Mouse (Mus musculus): ENCODE results near the gene Olfr619. TPM values are rescaled to one million over a fixed set of nuclear protein-coding genes. Genes with fewer than 3 reads are reported as not detected.

Gene Olfr619
- polyA plus RNA-seq (2012; rRNA removed), result not detected in 2 replicates

DNA sequence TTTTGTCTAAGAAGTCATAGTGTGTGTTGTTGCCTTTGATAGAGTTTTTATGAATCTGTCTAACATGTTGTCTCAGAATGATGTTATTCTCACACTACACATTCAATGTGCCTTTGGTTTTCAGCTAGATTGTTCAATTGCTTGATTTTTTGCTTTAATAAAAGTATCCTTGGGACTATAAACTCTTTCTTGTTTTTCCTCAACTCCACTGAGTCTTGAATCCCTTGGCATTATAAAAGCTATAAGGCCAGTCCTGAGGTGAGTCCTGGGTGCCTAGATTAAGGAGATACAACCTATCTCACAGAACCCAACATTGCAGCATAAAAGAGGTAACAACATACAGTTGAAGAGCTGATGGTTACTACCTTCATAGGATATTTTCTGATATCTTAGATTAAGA, at the start of gene Olfr619:
Gene Olfr619, plus strand, starts transcription at position 301 of the 400 bp plus-strand sequence.

DNA sequence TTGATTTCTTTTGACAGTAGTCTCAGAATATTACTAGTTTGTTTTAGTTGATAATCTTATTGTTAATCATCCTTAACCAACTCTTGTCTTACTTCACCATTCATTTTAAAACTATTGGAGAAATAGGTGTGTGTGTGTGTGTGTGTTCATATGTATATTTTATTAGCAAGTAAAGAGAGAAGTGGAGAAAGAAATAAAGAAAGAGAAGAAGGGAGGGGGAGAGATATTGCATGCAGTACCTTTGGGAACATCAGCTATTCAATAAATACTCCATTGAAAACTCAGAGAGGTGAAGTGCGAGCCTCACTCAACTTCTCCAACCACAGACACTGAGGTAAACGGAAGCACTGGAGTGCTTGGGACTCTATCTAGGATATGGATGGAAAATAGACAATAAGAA, 44.6 kb upstream of the Olfr619 start, which contains the start of gene Olfr615:
Gene Olfr615, plus strand, starts transcription at position 301 of the 400 bp plus-strand sequence.

DNA sequence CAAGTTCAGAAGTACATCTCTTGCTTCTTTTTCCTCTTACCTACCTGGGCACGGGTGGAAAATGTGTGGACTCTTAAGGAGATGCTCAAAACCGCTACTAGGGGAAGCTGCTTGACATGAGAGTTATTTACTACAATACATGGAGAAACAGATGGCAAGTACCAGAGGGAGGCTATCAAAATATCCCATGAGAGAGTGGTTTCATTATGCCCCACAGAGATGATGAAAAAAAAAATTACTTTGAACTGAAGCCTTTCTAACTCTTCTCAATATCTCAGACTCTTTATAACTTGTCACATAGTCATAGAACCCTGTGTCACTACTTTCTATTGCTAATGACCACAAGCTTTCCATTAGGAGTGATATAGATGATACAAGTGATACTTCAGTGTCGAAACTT, 31.3 kb upstream of the Olfr619 start, which contains the start of gene Olfr616:
Gene Olfr616, minus strand, starts transcription at position 101 of the 400 bp plus-strand sequence.

DNA sequence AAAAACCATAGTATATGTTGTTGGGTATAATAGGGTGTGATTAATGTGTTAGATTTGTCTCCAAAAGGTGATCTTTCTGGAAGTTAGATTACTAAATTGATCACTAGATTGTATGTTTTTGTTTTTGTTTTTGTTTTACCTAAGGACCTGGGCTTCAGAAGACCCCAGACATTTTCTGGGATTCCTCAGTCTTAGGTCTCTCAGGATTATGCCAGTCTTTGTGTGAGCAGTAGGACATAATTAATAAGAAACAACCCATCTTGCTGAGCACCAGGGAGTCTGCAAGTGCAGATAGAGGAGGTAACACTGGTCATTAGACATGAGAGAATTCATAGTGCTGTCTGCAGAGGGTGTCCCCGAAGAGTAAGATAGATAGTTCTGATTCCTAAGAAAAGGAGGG, 27.6 kb upstream of the Olfr619 start, which contains the start of gene Olfr617:
Gene Olfr617, plus strand, starts transcription at position 301 of the 400 bp plus-strand sequence.

DNA sequence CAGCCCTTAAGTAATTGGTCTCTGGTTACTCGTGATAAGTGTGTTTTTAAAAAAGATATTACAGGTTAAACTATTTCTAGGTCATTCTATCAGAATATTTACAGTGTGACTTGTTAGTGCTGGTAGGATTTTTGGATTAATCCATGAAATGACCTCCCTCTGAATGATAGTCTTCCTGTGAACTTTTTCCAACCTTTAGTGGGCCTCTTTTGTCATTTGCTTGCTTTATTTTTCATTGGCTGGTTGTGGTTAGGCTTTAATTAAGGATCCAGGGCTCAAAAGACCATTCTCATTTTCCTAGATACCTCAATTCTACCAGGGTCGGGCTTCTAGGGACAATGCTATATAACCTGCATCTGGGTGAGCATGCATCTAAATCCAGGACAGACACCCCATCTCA, 10.6 kb upstream of the Olfr619 start, which contains the start of gene Olfr618:
Gene Olfr618, plus strand, starts transcription at position 301 of the 400 bp plus-strand sequence.

DNA sequence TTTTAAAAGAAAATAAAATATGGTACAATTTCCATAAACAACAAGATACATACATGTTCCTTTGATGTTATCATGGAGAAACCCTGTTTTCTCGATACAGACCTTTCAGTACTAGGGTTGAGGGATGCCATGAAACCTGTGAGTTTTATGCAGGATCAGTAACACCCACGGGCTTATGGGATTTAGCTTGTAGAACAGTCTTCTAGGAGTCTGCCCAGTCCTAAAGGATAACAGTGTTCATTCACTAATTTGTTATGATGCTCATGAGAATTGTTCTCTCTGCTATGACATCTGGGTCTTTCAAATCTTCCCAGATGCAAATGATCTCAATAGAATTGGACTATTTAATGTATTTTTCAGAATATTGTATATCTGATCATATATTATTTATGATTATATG, 12.1 kb downstream of the Olfr619 start, which contains the start of gene Olfr620:
Gene Olfr620, minus strand, starts transcription at position 101 of the 400 bp plus-strand sequence.

DNA sequence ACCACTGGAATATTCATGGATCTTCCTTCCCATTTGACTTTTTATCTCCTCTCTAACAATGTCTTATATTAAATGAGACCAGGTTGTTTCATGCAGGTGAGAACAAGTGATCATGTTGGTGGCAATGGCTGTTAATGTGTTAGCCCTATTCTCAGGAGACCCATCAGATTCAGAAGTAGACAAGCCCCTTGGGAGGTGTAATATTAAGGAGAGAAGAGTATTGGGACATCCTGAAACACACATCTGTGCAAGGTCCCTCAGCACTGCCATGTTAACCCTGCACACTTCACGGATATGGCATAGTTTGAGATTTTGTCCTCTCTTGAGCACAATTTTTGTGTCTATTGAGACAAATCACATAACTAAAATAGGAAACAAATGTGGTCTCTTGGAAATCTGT, 42.2 kb downstream of the Olfr619 start, which contains the start of gene Olfr622:
Gene Olfr622, minus strand, starts transcription at position 101 of the 400 bp plus-strand sequence.

Other genes with a start within 250 kb of the Olfr619 start
- gene Olfr601, start 237.9 kb upstream of the Olfr619 start, polyA plus RNA-seq (2012; rRNA removed), result not detected in 2 replicates
- gene Olfr603, start 214.4 kb upstream of the Olfr619 start, polyA plus RNA-seq (2012; rRNA removed), result not detected in 2 replicates
- not detected in 2 replicates for gene Usp17lc, start 185.5 kb upstream of the Olfr619 start, polyA plus RNA-seq (2012; rRNA removed)
- gene Olfr605, start 155.1 kb upstream of the Olfr619 start, polyA plus RNA-seq (2012; rRNA removed), result not detected in 2 replicates
- gene Olfr606, start 151.5 kb upstream of the Olfr619 start, polyA plus RNA-seq (2012; rRNA removed), result not detected in 2 replicates
- gene Olfr607, start 136.4 kb upstream of the Olfr619 start, polyA plus RNA-seq (2012; rRNA removed), result not detected in 2 replicates
- gene Olfr608, start 130.7 kb upstream of the Olfr619 start, polyA plus RNA-seq (2012; rRNA removed), result not detected in 2 replicates
- gene Olfr609, start 102.5 kb upstream of the Olfr619 start, polyA plus RNA-seq (2012; rRNA removed), result not detected in 2 replicates
- not detected in 2 replicates for gene Olfr610, start 88.5 kb upstream of the Olfr619 start, polyA plus RNA-seq (2012; rRNA removed)
- gene Olfr611, start 79.7 kb upstream of the Olfr619 start, polyA plus RNA-seq (2012; rRNA removed), result not detected in 2 replicates
- gene Olfr612, start 57.9 kb upstream of the Olfr619 start, polyA plus RNA-seq (2012; rRNA removed), result not detected in 2 replicates
- gene Olfr613, start 52.5 kb upstream of the Olfr619 start, polyA plus RNA-seq (2012; rRNA removed), result not detected in 2 replicates
- not detected in 2 replicates for gene Olfr615, start 44.5 kb upstream of the Olfr619 start, polyA plus RNA-seq (2012; rRNA removed)
- not detected in 2 replicates for gene Olfr616, start 31.4 kb upstream of the Olfr619 start, polyA plus RNA-seq (2012; rRNA removed)
- not detected in 2 replicates for gene Olfr617, start 27.5 kb upstream of the Olfr619 start, polyA plus RNA-seq (2012; rRNA removed)
- gene Olfr618, start 10.5 kb upstream of the Olfr619 start, polyA plus RNA-seq (2012; rRNA removed), result not detected in 2 replicates
- gene Olfr620, start 12.0 kb downstream of the Olfr619 start, polyA plus RNA-seq (2012; rRNA removed), result not detected in 2 replicates
- not detected in 2 replicates for gene Olfr622, start 42.1 kb downstream of the Olfr619 start, polyA plus RNA-seq (2012; rRNA removed)
- gene Olfr623, start 63.1 kb downstream of the Olfr619 start, polyA plus RNA-seq (2012; rRNA removed), result not detected in 2 replicates
- not detected in 2 replicates for gene Olfr624, start 70.6 kb downstream of the Olfr619 start, polyA plus RNA-seq (2012; rRNA removed)
- not detected in 2 replicates for gene Olfr625-ps1, start 82.1 kb downstream of the Olfr619 start, polyA plus RNA-seq (2012; rRNA removed)
- not detected in 2 replicates for gene Olfr243, start 114.1 kb downstream of the Olfr619 start, polyA plus RNA-seq (2012; rRNA removed)
- not detected in 2 replicates for gene Olfr628, start 129.8 kb downstream of the Olfr619 start, polyA plus RNA-seq (2012; rRNA removed)
- gene Olfr629, start 144.4 kb downstream of the Olfr619 start, polyA plus RNA-seq (2012; rRNA removed), result not detected in 2 replicates
- gene Olfr630, start 156.8 kb downstream of the Olfr619 start, polyA plus RNA-seq (2012; rRNA removed), result not detected in 2 replicates
- not detected in 2 replicates for gene Olfr69, start 171.0 kb downstream of the Olfr619 start, polyA plus RNA-seq (2012; rRNA removed)
- gene Olfr68, start 179.1 kb downstream of the Olfr619 start, polyA plus RNA-seq (2012; rRNA removed), result not detected in 2 replicates
- gene Olfr67, start 191.2 kb downstream of the Olfr619 start, polyA plus RNA-seq (2012; rRNA removed), result not detected in 2 replicates
- 19.7 and 97.2 TPM in 2 replicates for gene Hbb-bt, start 213.4 kb downstream of the Olfr619 start, polyA plus RNA-seq (2012; rRNA removed)
- gene Hbb-bs, start 227.5 kb downstream of the Olfr619 start, polyA plus RNA-seq (2012; rRNA removed), result 178 and 1,004 TPM in 2 replicates
- not detected in 2 replicates for gene Hbb-bh2, start 239.9 kb downstream of the Olfr619 start, polyA plus RNA-seq (2012; rRNA removed)
- gene Hbb-bh1, start 242.6 kb downstream of the Olfr619 start, polyA plus RNA-seq (2012; rRNA removed), result not detected in 2 replicates

Measured in colon, adult 2 months (tissue).